Mouse (Mus musculus): ENCODE measurements around the gene Scarf1. TPM values are rescaled to one million over a fixed set of nuclear protein-coding genes. Genes with fewer than 3 reads are reported as not detected.

Scarf1 gene
- polyA plus RNA-seq, 1 experiment: 5.9 TPM

DNA sequence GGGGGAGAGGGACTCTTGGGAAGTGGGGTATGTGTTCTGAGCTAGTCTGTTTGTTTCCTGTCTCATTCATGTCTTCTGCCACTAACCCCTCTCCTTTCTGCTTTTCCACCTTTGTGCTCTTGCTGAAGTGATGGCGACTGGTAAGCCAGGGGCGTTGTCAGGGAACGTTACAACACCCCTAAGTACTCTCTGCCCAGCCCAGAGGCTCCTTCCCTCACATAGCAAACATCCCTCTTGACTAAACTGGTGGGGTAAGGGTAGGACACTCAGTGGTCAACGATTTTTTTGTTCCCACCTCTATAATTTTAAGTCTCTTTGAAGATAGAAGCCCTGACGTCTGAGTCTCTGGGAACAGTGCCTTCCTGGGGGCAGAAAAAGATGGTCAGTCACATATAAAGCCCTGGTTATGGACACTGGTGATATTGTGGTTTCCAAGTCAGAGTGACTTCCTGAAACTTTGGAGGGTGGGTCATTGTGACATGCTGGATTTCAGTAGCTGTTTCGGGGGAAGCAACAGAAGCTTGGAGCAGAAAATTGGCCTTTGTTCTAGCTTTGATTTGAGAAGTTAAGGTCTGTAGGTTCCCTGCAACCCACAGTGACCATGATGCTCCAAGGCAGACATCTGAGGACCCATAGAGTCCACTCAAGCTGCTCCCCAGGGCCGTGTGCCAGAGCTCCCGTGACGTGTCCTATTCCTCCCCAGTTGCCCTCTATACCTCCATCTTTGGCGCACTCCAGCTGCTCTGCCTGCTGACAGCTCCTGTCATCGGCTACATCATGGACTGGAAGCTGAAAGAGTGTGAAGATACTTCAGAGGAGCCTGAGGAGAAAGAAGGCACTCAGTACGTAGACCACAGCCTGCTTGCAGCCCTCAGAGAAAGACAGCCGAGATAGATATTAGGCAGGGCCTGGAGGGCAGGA lies 53.2 kb downstream of the Scarf1 start:
- no peak for DNase-seq (ENCODE audit: low read depth)
- TF ChIP-seq CTCF (IDR thresholded peaks at IDR 0.05; ENCODE audit: borderline replicate concordance, extremely low read depth, insufficient read depth, insufficient read length) (no peak), POLR2A (IDR thresholded peaks at IDR 0.05; ENCODE audit: borderline replicate concordance, extremely low read depth, insufficient read depth, insufficient read length, poor library complexity, severe bottlenecking) (no peak)

DNA sequence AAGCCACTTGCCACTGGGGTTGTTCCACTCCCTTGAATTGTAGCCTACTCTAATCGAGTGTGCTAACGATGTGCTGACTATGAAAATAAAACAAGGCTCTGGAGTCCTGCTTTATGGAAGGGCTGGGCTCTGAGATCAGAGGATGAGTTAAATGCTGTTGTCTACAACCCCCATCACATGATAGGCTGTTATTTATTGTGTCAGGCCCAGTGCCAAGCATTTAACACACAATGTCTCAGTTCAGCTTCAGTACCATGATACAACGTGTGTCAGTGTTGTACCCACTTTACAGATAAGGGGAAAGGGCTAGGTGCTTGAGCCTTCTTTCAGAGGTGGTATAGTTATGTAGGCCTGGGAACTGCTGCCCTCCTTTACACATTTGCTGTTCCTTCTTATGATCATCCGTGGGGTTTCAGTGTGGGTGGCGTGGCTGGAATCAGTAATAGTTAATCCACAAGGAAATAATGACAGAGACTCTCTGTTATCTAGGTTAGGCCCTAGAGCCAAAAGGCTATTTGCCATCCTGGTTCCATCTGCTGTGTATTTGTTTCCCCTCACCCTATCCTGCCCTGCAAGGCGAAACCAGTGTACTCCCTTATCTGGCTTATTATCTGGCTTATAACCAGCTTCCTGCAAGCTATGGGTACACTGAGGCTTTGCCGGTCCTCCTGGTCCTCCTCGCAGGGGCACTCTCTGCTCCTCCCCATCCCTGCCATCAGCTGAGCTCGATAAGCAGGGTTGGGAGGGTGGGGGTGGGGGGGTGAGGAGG lies 54.2 kb downstream of the Scarf1 start:
- no peak for DNase-seq (ENCODE audit: low read depth)
- TF ChIP-seq POLR2A (IDR thresholded peaks at IDR 0.05; ENCODE audit: borderline replicate concordance, extremely low read depth, insufficient read depth, insufficient read length, poor library complexity, severe bottlenecking) (no peak), CTCF (IDR thresholded peaks at IDR 0.05; ENCODE audit: borderline replicate concordance, extremely low read depth, insufficient read depth, insufficient read length) (no peak)

DNA sequence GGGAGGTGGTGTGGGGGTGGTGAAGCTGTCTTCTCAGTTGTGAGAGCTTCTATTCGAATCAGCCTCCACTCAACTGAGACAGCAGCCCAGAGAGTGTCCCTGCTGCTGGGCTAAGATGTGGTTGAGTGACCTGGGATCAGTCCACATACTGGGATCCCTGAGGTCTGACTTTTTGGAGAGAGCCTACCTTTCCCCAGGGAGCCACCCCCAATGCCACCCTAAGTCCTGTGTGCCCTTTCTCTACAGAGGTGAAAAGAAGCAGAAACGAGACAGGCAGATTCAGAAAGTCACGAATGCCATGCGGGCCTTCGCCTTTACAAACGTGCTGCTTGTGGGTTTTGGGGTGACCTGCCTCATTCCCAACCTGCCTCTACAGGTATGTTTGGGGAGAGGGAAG lies 54.8 kb downstream of the Scarf1 start:
- TF ChIP-seq POLR2A (IDR thresholded peaks at IDR 0.05; ENCODE audit: borderline replicate concordance, extremely low read depth, insufficient read depth, insufficient read length, poor library complexity, severe bottlenecking) (no peak), CTCF (IDR thresholded peaks at IDR 0.05; ENCODE audit: borderline replicate concordance, extremely low read depth, insufficient read depth, insufficient read length) (no peak)
- no peak for DNase-seq (ENCODE audit: low read depth)

DNA sequence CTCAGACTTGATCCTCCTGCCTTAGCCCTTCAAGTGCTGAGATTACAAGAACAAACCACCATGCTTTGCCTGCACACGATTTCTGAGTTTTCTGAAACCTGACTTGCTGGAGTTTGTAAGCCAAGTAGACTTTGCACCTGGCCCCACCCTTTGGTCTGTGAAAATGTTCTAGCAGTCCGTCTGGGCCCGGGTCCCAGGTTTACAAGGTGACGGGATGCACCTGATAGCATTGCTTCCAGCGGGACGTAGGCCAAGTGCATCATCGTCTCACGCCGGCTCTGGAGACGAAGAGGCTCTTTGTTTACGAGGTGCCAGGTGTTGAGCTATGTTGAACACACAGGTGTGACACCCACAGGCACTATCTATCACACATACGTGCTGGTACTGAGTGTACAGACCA lies 55.6 kb downstream of the Scarf1 start:
- no peak for TF ChIP-seq CTCF (IDR thresholded peaks at IDR 0.05; ENCODE audit: borderline replicate concordance, extremely low read depth, insufficient read depth, insufficient read length)
- TF ChIP-seq POLR2A (IDR thresholded peaks at IDR 0.05; ENCODE audit: borderline replicate concordance, extremely low read depth, insufficient read depth, insufficient read length, poor library complexity, severe bottlenecking): no peak

DNA sequence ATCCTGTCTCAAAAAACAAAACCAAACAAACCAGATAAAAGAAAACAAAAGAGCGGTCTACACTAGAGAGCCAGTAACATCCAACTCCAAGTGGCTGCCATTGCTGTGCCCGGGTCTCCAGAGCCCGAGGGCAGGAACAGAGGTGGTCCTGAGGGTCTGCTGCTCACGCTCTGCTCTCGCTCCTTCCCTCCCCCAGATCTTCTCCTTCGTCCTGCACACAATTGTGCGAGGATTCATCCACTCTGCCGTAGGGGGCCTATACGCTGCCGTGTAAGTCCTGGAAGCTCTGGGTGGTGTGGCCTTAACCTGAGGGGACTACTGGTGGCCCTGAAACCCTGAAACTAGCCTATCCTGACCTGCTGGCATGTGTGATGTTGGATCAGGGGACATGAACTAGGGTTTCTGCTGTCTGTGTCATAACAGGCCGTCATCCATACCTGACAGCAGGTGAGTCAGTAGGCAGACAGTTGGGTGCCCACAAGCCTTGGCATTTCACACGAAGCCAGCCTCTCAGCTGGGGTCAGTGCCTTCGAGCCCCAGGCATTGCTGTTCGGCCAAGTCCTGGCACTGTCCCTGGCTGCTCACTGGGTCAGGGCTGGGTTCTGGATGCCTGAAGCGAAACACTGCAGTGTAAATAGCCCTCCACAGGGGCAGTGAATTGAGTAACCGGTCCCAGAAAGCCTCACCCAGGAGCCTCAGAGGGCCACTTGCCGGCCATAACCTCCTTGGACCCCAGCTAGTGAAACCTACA lies 57.2 kb downstream of the Scarf1 start:
- TF ChIP-seq POLR2A (IDR thresholded peaks at IDR 0.05; ENCODE audit: borderline replicate concordance, extremely low read depth, insufficient read depth, insufficient read length, poor library complexity, severe bottlenecking) (no peak), CTCF (IDR thresholded peaks at IDR 0.05; ENCODE audit: borderline replicate concordance, extremely low read depth, insufficient read depth, insufficient read length) (no peak)

More for the DNA sequence above, 55.6 kb downstream of the Scarf1 start:
- DNase-seq (ENCODE audit: low read depth): no peak

DNA sequence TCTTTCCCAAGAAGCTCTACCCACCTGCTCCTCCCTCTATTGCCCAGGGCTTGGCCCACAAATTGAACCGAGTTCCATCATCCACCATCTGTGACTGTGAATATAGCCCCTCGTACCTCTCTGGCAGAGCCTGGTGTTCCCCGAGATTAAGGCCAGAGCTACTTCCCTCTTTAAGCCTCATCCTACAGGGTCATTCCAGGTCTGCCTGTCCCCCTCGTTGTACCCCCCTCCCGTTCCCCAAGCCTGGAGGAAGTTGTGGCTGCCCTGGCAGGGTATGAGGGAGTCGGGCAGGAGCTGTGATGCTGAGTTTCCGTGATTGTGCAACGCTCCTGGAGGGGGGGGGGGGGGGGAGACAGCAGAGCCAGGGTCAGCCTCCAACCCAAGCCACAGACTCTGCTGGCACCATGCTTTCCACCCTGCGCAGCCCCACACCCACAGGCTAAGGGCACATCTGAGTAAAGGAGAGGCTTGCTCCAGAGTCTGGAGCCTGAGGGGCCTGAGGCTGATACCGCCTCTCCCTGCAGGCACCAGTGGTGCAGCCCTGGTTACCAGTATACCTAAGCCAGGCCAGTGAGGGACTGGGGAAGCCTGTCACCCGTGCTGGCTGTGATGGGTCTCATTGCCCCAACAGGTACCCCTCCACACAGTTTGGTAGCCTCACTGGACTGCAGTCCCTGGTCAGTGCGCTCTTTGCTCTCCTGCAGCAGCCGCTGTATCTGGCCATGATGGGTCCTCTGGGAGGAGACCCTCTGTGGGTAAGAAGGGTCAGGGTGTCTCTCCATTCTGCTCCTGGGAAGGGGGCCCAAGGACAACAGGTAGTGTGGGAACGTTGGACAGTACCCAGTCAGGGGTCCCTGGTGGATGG lies 58.0 kb downstream of the Scarf1 start:
- TF ChIP-seq POLR2A (IDR thresholded peaks at IDR 0.05; ENCODE audit: borderline replicate concordance, extremely low read depth, insufficient read depth, insufficient read length, poor library complexity, severe bottlenecking) (no peak), CTCF (IDR thresholded peaks at IDR 0.05; ENCODE audit: borderline replicate concordance, extremely low read depth, insufficient read depth, insufficient read length) (no peak)
- DNase-seq (ENCODE audit: low read depth): no peak

More for the DNA sequence above, 57.2 kb downstream of the Scarf1 start:
- no peak for DNase-seq (ENCODE audit: low read depth)

DNA sequence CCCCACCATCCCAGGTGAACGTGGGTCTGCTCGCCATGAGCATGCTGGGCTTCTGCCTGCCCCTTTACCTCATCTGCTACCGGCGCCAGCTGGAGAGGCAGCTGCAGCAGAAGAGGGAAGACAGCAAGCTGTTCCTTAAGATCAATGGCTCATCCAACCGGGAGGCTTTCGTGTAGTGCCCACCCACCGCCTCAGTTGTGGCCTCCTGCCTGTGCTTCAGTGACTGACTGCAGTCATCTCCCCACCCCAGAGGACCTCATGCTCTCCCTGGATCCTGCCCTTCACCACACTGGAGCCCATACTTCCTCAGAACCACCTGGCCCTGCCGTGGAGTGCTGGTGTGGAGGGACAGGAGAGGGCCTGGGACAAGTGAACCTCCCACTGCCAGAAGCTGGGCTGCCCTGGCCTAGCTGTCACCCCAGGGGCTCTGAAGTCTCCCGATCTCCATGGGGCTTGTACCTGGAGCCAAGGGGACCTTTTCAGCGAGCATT lies 59.0 kb downstream of the Scarf1 start:
- TF ChIP-seq CTCF (IDR thresholded peaks at IDR 0.05; ENCODE audit: borderline replicate concordance, extremely low read depth, insufficient read depth, insufficient read length): no peak
- TF ChIP-seq POLR2A (IDR thresholded peaks at IDR 0.05; ENCODE audit: borderline replicate concordance, extremely low read depth, insufficient read depth, insufficient read length, poor library complexity, severe bottlenecking): no peak
- DNase-seq (ENCODE audit: low read depth): peak; percentile 52

DNA sequence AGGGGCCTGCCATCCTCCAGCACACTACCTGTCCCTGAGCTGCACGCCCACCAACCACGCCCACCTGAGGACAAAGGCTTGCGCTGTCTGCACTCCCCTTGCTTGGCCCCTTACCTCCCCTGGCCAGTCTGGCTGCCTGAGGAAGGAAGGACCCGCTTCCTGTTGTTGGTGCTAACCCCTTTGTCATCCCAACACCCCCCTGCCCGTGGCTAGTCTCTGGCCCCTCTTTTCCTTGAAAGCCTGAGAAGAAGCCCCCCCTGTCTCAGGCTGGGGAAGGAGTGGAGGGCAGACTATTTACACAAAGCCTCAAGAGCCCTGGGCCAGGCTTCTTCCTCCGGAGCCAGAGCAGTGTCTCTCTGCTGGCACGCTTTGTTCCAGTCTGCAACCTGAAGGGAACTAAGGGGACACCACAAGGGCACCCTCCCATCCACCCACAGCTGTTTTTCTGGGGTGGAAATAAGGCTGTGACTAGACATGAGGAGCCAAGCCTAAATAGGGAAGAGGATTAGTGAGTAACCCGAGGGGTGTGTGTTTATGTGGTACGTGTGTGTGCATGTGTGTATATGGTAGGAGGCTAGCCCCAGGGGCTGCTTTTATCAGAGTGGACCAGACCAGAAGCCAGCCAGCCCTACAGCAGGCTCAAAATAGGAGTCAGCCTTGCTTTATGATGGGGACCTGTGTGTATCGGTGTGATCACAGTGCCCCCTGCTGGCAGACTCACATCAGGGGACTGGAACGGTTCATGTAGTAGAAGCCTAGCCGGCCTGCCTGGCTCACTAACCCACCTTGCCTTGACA lies 59.7 kb downstream of the Scarf1 start:
- TF ChIP-seq POLR2A (IDR thresholded peaks at IDR 0.05; ENCODE audit: borderline replicate concordance, extremely low read depth, insufficient read depth, insufficient read length, poor library complexity, severe bottlenecking): no peak
- peak; percentile 95 for TF ChIP-seq CTCF (IDR thresholded peaks at IDR 0.05; ENCODE audit: borderline replicate concordance, extremely low read depth, insufficient read depth, insufficient read length)
- peak; percentile 97 for DNase-seq (ENCODE audit: low read depth)

DNA sequence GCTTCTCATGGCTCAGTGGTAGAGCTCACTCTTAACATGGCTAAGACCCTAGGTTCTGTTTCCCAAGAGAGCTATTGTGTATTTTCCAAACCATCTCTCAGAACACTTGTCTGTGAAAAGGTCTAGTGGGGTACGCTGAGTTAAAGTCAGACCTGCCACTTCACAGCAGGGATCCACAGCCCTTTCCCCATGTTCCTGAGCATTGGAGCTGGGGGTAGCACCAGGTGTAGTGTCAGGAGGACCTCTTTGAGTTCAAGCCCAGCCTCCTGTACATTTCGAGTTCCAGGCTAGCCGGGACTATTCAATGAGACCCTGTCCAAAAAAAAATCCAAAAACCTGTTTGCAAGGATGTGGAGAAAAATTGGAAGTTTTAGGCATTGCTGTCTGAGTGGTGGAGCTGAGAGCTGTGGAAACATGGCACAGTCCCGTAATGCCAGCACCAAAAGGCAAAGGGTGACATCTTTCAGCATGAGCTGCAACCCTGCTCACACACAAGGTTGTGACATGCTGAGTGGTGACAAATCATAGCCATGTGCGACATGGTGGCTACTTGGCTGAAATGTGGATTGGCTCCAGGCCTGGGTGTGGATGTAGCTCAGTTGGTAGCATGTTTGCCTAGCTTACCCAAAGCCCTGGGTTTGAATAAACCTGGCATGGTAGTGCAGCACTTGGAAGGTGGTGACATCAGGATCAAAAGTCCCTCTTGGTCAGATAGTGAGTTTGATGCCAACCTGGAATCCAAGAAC lies 61.2 kb downstream of the Scarf1 start:
- no peak for DNase-seq (ENCODE audit: low read depth)
- TF ChIP-seq POLR2A (IDR thresholded peaks at IDR 0.05; ENCODE audit: borderline replicate concordance, extremely low read depth, insufficient read depth, insufficient read length, poor library complexity, severe bottlenecking) (no peak), CTCF (IDR thresholded peaks at IDR 0.05; ENCODE audit: borderline replicate concordance, extremely low read depth, insufficient read depth, insufficient read length) (no peak)

All from brain, embryonic 14.5 days (tissue).